Mouse (Mus musculus) liver, postnatal 0 days (tissue): ENCODE data around the gene Pde4b. TPM values are rescaled to one million over a fixed set of nuclear protein-coding genes. Genes with fewer than 3 reads are reported as not detected.
"Not testable (repeated sequence)": the region's sequence is repeated elsewhere in the genome, so short reads cannot be mapped to it uniquely, and the experiment has no call there.

Experiments used
- ATAC-seq: fragments of 200-750 bp; cut with Nextera tagmentation; 2 replicates; pipeline ENCODE4 v1.8.0; 2017; ENCODE audit warnings: mild to moderate bottlenecking, moderate library complexity
- DNase-seq: peaks from one replicate; pipeline ENCODE4 v3.0.0-alpha.2; 2016
- H3K27ac ChIP-seq: fragments of 300-500 bp; sonication (generic); 2 replicates; pipeline ENCODE4 v1.5.1; 2014; ENCODE audit warnings: antibody characterized with exemption, moderate library complexity, mild to moderate bottlenecking, low read depth
- H3K27me3 ChIP-seq: fragments of 300-500 bp; sonication (generic); 2 replicates; pipeline ENCODE4 v1.6.1; 2014; ENCODE audit warnings: low read length, control low read depth, mixed read lengths; ENCODE audit not compliant: insufficient read depth
- H3K36me3 ChIP-seq: fragments of 300-500 bp; sonication (generic); replicated peaks from 2 replicates; pipeline ENCODE4 v1.6.1; 2014; ENCODE audit warnings: mild to moderate bottlenecking, control low read depth, low read length, moderate library complexity, mixed read lengths; ENCODE audit not compliant: insufficient read depth
- H3K4me1 ChIP-seq: fragments of 300-500 bp; sonication (generic); 2 replicates; pipeline ENCODE4 v1.6.1; 2014; ENCODE audit warnings: antibody characterized with exemption, mild to moderate bottlenecking, control low read depth; ENCODE audit not compliant: insufficient read depth
- H3K4me2 ChIP-seq: fragments of 300-500 bp; sonication (generic); 2 replicates; pipeline ENCODE4 v1.6.1; 2014; ENCODE audit warnings: low read depth, mild to moderate bottlenecking, low read length, moderate library complexity, mixed read lengths
- H3K4me3 ChIP-seq: fragments of 300-500 bp; sonication (generic); 2 replicates; pipeline ENCODE4 v1.5.1; 2014; ENCODE audit warnings: low read depth, low read length
- H3K9ac ChIP-seq: fragments of 300-500 bp; sonication (generic); replicated peaks from 2 replicates; pipeline ENCODE4 v1.6.1; 2014; ENCODE audit warnings: mild to moderate bottlenecking, moderate library complexity
- H3K9me3 ChIP-seq: fragments of 300-500 bp; sonication (generic); 2 replicates; pipeline ENCODE4 v1.6.1; 2016; ENCODE audit warnings: mild to moderate bottlenecking, control low read depth, low read length, mixed read lengths
- CTCF ChIP-seq: sonication (generic); IDR thresholded peaks from 2 replicates; pipeline ENCODE4 v1.5.1; 2016; ENCODE audit warnings: antibody characterized with exemption, low read depth
- EP300 ChIP-seq: IDR thresholded peaks from 2 replicates; pipeline ENCODE4 v1.6.1; 2016; ENCODE audit warnings: antibody characterized with exemption, low read depth, mild to moderate bottlenecking
- WGBS: fragments of 180-500 bp; shearing (Covaris S2); extraction: QIAGEN DNeasy Blood & Tissue Kit; methylation state at CpG from one replicate; pipeline ENCODE4 v1.1.7; 2014; ENCODE audit not compliant: insufficient replicate concordance; 5-methylcytosine and 5-hydroxymethylcytosine counted together
- polyA plus RNA-seq: library from polyadenylated mRNA; unstranded; fragments of >200 nt; fragmentation: Nextera tagmentation; extraction: Ambion mirVana; gene quantifications from 2 replicates; pipeline ENCODE4 v1.2.1, GENCODE M21; 2015

Gene Pde4b
- polyA plus RNA-seq, result 3.4 and 3.7 TPM in 2 replicates

- Histone ChIP-seq H3K9me3 (no peaks in the 10 kb centered on the region), H3K4me1 (peaks cover 5% of the 10 kb centered on the region), H3K27me3 (peaks cover 18% of the 10 kb centered on the region), H3K9ac (no peak within 1 kb of the TSS), H3K4me3 (peak within 1 kb of the TSS; percentile 40), H3K27ac (no peak within 1 kb of the TSS), H3K36me3 (no peaks in the 10 kb centered on the region), H3K4me2 (peak within 1 kb of the TSS; percentile 71)
- WGBS, result 10% methylated on average over 11 of the region's 11 CpGs
- no peak for TF ChIP-seq CTCF
- no peak for DNase-seq
- ATAC-seq, result no peak
These were observed at the start of gene Pde4b for GRCm38 (mm10) chr4:102087091-102087565. TSS of gene Pde4b (plus strand) at chr4:102087543.

DNA sequence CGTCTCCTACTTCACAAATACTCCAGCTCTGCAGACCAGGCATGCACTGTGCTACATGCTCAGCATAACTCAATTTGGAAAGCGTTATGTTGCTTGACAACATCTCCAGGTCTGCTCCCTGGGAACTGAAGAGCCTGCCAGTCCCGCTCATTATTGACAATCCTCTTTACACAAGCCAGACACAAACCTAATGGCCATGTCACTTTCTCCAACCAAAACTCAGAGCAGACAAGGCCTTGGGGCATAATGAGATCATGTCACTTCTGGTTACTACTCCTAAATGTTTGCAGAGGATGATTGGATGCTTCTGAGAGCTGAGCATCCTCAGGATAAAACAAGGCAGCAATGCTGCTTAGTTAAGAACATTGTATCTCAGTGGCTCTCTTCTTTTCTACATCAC, 47.2 kb upstream of the Pde4b start:
- Histone ChIP-seq H3K27me3 (no peaks in the 10 kb centered on the region), H3K4me3 (no peak overlapping the region), H3K27ac (no peak overlapping the region), H3K9ac (no peak overlapping the region), H3K4me1 (no peaks in the 10 kb centered on the region), H3K4me2 (no peak overlapping the region), H3K36me3 (no peaks in the 10 kb centered on the region), H3K9me3 (no peaks in the 10 kb centered on the region)
- TF ChIP-seq CTCF, result no peak
- TF ChIP-seq EP300, result no peak
- DNase-seq (no peak), ATAC-seq (no peak)
- 78% methylated on average over 3 of the region's 3 CpGs for WGBS

- WGBS, result 57% methylated on average over 6 of the region's 6 CpGs
- no peak overlapping the region for H3K4me2 ChIP-seq
- H3K27ac ChIP-seq, result peak overlapping the region; percentile 30; the same call in 1 of the 2 replicates
- TF ChIP-seq EP300 (peak; percentile 51; the same call in 1 of the 2 replicates), CTCF (no peak)
- no peak overlapping the region for H3K9ac ChIP-seq
- H3K4me1 ChIP-seq, result no peaks in the 10 kb centered on the region
- H3K9me3 ChIP-seq, result no peaks in the 10 kb centered on the region
- no peaks in the 10 kb centered on the region for H3K27me3 ChIP-seq
- no peak overlapping the region for H3K4me3 ChIP-seq
- no peak for DNase-seq
- peak; percentile 49 for ATAC-seq
- no peaks in the 10 kb centered on the region for H3K36me3 ChIP-seq
These were observed 41.9 kb upstream of the Pde4b start for GRCm38 (mm10) chr4:102045183-102046140.

DNA sequence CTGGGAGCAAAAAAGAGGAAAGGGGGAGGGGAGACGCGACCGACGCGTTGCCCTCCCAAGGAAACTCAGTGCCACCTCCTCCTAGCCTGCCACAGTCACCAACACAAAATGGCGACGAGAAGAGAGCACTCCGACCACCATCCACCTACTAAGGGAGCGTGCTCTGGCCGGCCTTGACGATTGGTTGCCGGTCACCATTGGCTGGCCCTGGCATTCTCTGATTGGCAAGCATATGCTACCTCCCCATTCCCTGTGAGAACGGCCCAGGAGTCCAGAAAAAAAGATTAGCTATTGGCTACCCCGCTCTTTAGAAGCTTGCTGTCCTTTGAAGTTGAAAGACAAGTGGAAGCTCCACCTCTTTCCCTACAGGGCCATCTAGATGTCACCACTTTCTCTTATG, 38.0 kb upstream of the Pde4b start:
- 82% methylated on average over 14 of the region's 14 CpGs for WGBS
- H3K36me3 ChIP-seq, DNase-seq, H3K9ac ChIP-seq, H3K27me3 ChIP-seq, H3K4me1 ChIP-seq, H3K27ac ChIP-seq, H3K4me2 ChIP-seq, H3K9me3 ChIP-seq, H3K4me3 ChIP-seq: not testable (repeated sequence)
- ATAC-seq, result peak; percentile 79

- no peak overlapping the region for H3K4me3 ChIP-seq
- WGBS, result 74% methylated on average over 2 of the region's 2 CpGs
- H3K9me3 ChIP-seq, result no peaks in the 10 kb centered on the region
- DNase-seq (no peak), ATAC-seq (no peak)
- TF ChIP-seq EP300, result no peak
- no peak for TF ChIP-seq CTCF
- no peaks in the 10 kb centered on the region for H3K4me1 ChIP-seq
- H3K36me3 ChIP-seq, result no peaks in the 10 kb centered on the region
- H3K4me2 ChIP-seq, result no peak overlapping the region
- no peaks in the 10 kb centered on the region for H3K27me3 ChIP-seq
- no peak overlapping the region for H3K27ac ChIP-seq
- H3K9ac ChIP-seq, result no peak overlapping the region
These were observed 26.0 kb upstream of the Pde4b start for GRCm38 (mm10) chr4:102061322-102061721.

DNA sequence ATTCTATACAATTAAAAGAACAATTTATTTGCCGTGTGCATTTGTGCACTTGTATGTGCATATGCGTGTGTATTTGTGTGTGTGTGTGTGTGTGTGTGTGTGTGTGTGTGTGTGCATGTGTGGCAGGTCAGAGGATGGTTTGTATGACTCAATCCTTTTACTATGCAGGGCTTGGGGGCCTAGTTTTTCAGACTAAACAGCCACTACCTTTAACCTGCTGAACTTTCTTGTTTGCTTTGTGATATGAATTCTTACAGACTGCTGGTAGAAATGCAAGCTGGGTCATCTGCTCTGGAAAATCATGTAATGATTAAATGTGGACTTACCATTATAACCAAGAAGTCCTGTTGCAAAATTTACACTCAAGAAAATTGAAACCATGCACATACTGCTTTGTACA, 18.0 kb upstream of the Pde4b start:
- no peaks in the 10 kb centered on the region for H3K27me3 ChIP-seq
- H3K4me1 ChIP-seq, result no peaks in the 10 kb centered on the region
- H3K27ac ChIP-seq, result no peak overlapping the region
- ATAC-seq (no peak), DNase-seq (no peak)
- 66% methylated on average over 2 of the region's 2 CpGs for WGBS
- no peak overlapping the region for H3K4me3 ChIP-seq
- no peak overlapping the region for H3K9ac ChIP-seq
- TF ChIP-seq EP300 (no peak), CTCF (no peak)
- H3K36me3 ChIP-seq, result no peaks in the 10 kb centered on the region
- no peaks in the 10 kb centered on the region for H3K9me3 ChIP-seq
- no peak overlapping the region for H3K4me2 ChIP-seq
